Mouse (Mus musculus) megakaryocyte, embryonic 14.5 days (primary cell): ENCODE measurements around the gene Rars2.

Experiments
- FLI1 ChIP-seq: IDR thresholded peaks from 2 replicates; pipeline ENCODE4 v1.6.1; 2012; ENCODE audit warnings: low read length, inconsistent platforms, mixed read lengths
- GATA1 ChIP-seq: IDR thresholded peaks from 3 replicates; pipeline ENCODE4 v1.6.1; 2012; ENCODE audit warnings: mixed read lengths, low read length, inconsistent platforms, borderline replicate concordance

DNA sequence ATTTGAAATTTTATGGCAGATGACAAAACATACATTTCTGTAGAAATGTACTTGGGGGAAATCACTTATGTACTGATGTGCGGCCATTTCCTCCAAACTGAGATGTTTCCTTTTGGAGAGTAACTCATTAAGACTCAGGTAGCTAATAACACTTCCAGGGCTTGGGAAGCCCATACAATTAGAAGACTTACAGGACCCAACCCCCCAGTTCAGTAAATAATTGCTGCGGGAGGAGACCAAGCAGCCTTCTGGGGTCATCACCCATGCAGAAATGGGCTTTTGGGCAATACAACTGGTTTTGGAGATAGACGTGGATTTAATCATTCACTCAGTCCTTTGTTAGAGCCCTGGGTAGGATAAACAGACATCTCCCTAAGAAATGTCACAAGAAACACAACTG is 92.5 kb downstream of the Rars2 start:
- TF ChIP-seq GATA1 (no peak), FLI1 (no peak)
